Mouse (Mus musculus): ENCODE results near the gene Cntnap5b.

DNA sequence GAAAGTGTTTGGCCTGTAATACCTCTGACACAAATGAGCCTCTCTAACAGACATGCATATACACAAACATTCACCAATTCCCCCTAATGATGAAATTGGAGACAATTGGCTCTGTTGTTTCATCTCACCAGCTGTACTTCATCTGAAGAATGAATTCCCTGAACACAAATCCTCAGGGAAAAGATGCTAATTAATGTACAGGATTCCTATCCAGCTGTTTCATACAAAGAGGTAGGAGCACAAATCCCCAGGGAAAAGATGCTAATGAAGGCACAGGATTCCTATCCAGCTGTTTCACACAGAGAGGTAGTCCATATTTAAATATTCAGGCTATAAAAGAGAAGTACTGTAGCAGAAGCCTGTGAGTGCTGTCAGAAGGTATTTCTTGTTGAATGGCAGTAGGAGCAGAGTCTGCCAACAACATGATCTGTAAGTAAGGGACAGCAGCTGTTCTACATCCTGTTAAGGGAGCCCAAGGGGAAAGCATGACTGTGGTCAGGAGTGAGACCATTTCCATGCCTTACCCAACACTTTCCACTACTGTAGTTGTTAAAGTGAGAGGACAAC, 644.2 kb downstream of the Cntnap5b start:
- TF ChIP-seq POLR2A (IDR thresholded peaks at IDR 0.05; ENCODE audit: borderline replicate concordance, control insufficient read depth, low read depth, low read length) (no peak), CTCF (IDR thresholded peaks at IDR 0.05; ENCODE audit: control insufficient read depth, insufficient read depth, low read length) (no peak)
